Mouse (Mus musculus) monocyte, adult 2 months (primary cell): ENCODE measurements around the gene Flt3l.
"Not testable (repeated sequence)": the region's sequence is repeated elsewhere in the genome, so short reads cannot be mapped to it uniquely, and the experiment has no call there.

Experiments
- DNase-seq, 2 experiments: peaks; one replicate each; pipeline ENCODE4 v3.0.0; 2022; ENCODE audit warnings: low spot score in 2 of 2, low read depth in 1 of 2

Flt3l gene

DNA sequence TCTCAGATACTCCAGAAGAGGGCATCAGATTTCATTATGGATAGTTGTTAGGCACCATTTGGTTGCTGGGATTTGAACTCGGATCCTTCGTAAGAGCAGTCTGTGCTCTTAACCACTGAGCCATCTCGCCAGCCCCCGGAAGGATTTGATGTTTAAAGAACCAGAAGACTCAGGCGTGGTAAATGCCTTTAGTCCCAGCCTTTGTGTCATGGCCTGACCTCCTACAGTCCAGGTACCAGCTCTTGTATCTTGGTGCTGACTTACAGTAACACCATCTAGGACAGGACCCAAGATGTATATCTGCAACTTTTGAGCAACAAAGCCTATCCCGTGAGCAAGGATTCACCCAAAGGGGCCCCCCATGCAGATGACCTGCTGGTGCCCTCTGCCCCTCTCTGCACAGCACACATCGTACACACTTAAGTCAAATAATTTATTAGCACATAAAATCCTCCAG lies 11.1 kb downstream of the Flt3l start:
- no peak for DNase-seq

GRCm38 (mm10) chr7:45124224-45125143 lies 11.7 kb downstream of the Flt3l start, which contains the start of gene Rps11:
Gene Rps11, minus strand, starts transcription at chr7:45124439.
- DNase-seq, result peak; percentile 98 to 99

DNA sequence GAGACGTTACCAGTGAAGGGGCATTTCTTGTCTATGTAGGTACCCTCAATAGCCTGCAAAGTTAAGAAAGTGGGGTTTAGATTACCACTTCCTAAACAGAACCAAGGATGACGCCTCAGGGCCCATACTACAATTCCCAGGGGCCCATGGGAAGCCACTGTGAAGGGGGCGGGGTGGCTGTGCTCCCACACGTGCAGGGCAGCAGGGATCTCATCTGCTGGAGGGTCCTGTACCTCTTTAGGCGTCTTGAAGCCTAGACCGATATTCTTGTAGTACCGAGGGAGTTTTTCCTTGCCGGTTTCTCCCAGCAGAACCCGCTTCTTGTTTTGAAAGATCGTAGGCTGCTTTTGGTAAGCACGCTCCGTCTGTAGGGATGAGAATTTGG lies 13.1 kb downstream of the Flt3l start:
- DNase-seq, result no peak

DNA sequence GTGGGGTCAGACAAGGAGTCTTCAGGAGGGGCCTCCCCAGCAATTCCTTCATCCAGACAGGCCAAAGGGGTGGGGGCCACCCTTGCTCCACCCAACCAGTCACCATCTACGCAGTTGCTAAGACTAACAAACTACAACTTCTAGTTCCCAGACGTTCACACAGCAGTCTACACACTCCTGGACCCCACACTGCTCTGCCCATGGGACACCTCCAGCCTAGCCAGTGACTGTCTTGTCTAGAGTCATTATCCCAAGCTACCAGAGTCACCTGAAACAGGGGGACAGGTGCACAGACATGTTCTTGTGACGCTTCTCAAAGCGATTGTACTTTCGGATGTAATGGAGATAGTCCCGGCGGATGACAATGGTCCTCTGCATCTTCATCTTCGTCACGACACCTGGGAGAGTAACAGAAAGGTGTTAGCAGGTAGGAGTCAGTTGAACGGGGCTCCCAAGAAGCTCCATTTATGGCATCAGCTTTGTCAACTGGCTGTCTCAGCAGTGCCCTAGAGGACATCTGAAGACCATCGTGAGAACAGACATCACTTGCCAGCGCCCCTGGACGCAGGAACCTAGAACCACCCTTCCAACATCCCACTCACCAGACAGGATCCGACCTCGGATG lies 13.6 kb downstream of the Flt3l start:
- no peak for DNase-seq

DNA sequence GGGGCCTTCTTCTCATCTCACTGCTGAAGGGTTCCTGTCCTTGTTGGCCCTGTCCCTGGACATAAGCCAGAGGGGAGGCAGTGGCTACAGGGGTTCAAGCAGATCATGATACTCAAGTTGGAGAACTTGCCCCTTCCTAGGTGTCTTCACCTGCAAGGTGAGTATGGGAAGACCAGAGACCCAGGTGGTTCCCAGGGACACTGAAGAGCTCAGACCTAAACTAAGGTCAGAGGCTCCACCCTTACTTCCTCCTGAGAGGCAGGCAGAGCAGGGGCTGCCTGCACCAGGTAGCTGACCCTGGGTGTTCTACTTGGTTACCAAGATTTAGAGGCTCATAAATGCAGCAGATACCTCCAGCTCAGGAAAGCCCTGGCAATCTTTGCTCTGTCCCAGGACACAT lies 14.3 kb downstream of the Flt3l start:
- no peak for DNase-seq

DNA sequence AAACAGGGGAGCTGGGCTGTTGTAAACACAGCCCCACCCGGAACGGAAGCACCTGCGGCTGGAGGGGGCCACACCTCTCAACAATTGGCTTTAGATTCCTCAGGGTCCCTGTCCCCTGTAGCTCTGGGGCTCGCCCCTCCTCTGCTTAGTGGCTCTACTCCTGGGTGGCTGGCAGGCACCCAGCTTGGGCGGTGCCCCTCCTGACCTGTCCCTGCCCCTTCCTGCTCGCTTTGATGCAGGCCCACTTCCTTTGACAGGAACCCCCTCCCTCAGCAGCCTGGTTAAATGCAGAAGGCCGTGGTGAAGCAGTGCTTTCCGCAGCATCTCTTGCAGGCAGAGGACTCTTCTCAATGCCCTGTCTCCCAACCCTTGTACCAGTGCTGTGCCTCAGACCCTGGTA lies 14.8 kb downstream of the Flt3l start:
- DNase-seq, result no peak

- no peak for DNase-seq
These were observed 16.2 kb downstream of the Flt3l start for GRCm38 (mm10) chr7:45119780-45120709.

GRCm38 (mm10) chr7:45118336-45118735 lies 17.9 kb downstream of the Flt3l start:
- no peak for DNase-seq

DNA sequence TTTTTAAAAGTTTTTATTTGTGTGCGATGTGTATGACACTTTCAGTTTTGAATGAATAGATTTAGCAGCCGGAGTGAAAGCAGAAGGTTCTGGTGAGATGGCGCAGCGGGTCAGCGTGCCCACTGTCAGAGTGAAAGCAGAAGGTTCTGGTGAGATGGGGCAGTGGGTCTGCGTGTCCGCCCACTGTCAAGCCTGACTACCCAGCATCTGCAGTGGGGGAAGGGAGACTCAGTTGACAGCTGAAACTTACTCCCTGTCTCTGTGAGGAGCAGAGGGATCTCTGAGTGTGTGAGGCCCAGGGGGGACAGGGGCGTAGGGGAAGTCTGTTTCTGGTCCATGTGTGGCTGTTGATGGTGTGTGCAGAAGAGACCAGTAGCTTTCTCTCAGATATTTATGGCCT lies 18.7 kb downstream of the Flt3l start:
- no peak for DNase-seq

- DNase-seq, result no peak
These were observed 22.8 kb downstream of the Flt3l start for GRCm38 (mm10) chr7:45113476-45113875.

GRCm38 (mm10) chr7:45112529-45112928 lies 23.7 kb downstream of the Flt3l start:
- DNase-seq, result no peak

- DNase-seq, result no peak
These were observed 24.3 kb downstream of the Flt3l start for GRCm38 (mm10) chr7:45111940-45112339.

GRCm38 (mm10) chr7:45110089-45110488 lies 26.1 kb downstream of the Flt3l start:
- DNase-seq, result not testable (repeated sequence)

DNA sequence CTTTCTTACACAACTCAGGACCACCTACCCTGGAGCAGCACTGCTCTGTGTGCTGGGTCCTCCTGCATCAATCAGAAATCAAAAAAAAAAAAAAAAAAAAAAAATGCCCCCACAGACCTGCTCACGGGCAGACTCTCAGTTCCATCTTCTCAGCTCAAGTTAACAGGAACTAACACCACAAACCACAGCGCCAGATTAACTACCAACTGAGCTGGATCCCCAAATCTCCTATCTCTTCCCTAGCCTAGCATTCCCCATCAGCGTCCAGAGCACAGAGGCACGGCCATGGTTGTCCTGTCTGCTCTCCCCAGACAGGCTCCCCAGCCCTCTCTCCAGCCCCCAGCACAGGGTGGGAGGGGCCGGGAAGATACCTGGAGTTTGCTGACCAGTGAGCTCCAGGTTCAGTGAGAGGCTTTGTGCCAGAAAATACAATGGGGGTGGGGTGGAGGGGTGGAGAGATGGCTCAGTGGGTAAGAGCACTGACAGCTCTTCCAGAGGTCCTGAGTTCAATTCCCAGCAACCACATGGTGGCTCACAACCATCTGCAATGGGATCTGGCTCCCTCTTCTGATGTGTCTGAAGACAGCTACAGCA lies 29.1 kb downstream of the Flt3l start:
- no peak for DNase-seq

- no peak for DNase-seq
These were observed 29.8 kb downstream of the Flt3l start for GRCm38 (mm10) chr7:45106441-45106840.

DNA sequence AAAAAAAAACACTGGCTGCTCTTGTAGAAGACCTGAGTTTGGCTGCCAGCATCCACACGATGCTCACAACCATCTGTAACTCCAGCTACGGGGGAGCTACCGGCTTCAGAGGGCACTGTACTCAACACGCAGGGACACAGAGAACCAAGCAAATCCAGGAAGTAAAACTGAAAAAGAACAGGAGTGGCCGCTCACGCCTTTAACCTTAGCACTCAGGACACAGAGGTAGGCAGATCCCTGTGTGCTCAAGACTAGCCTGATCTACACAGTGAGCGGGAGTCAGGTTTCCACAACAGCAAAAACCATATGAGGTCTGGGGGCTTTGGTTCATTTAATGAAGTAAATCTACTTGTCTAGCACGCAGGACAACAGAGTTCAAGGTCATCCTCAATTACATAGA lies 30.7 kb downstream of the Flt3l start:
- DNase-seq, result no peak

DNA sequence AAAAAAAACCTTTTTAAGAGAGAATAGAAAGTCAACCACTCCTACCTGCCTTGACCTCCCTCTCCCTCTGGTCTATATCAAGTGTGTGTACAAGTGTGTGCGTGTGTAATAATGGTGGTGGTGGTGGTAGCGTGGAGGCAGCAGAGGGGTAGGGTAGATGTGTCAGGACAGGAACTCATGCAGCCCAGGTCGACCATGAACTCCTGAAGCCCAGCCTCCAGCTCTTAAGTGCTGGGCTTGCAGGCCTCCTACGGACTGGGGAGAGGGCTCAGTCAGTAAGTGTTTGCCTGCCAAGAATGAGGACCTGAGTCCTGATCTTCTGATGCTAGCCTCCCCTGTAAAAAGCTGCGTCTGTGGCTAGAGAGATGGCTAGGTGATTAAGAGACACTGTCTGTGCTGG lies 31.3 kb downstream of the Flt3l start:
- DNase-seq, result no peak

GRCm38 (mm10) chr7:45103652-45104180 lies 32.5 kb downstream of the Flt3l start, which contains the start of gene Fcgrt:
Gene Fcgrt, minus strand, starts transcription at chr7:45103851.
- DNase-seq, result peak; percentile 58 to 72

- no peak for DNase-seq
These were observed 33.2 kb downstream of the Flt3l start for GRCm38 (mm10) chr7:45102940-45103585.

DNA sequence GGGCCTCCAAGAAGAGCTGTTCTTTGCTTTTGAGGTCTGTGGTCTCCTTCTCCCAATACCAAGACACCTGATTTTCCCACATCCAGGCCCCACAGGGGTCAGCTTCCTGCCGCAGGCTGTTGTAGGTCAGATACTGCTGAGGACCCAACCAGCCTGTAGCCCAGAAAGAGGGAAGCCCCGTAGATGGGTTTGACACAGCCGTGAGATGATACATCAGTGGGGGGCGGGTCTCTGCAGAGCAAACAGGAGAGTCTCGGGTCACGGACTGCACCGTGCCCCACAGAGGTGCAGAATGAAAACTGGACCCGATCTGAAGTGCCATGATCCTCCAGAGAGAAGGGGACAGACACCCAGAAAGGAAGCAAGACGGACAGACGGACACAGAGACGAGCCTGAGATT lies 33.8 kb downstream of the Flt3l start:
- no peak for DNase-seq
